Mouse (Mus musculus) mouse trophoblast stem cell (cell line): ENCODE results near the gene Pik3cd.
"Not testable (repeated sequence)": the region's sequence is repeated elsewhere in the genome, so short reads cannot be mapped to it uniquely, and the experiment has no call there.

Source experiments
- in situ Hi-C, 2 experiments: fragments of 300-500 bp; cut with MseI, MboI; formaldehyde crosslinking; loops; 2 replicates in 1 of 2; 3 replicates in 1 of 2; pipeline ENCODE4 v1.15.1; 2025

Pik3cd gene

DNA sequence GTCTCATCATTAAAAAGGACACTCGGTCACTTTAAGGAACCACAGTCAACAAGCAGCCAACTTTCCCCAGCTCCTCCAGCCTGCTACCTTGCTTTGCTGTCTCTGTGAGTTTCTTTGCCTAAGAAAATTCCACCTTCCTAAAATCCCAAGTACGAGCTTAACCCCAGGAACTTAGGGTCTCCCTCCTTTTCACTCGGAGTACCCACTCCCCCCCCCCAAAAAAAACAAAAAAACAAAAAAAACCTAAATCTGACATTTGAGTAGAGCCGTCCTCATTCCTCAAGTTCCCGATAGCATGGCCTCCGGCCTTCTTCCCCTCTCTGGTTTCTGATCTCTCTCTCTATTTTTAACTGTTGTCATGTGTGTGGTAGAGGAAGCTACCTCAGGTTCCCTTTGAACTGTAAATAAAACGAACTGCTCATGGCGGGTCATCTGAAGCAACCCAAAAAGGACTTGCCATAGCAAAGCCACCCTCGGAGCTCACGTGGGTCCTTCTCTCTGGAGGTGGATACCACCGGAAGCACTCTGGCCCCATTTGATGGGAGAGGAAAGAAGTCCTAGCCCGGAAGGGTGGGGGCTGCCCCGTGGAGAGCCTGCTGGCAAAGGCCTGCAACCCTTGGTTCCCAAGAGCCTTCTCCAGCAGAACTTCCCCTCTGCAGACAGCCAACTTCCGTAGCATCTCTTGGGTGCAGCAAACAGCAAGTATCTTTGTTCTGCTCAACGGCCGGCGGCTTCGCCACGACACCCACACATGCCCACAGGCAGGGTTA, at the start of gene Pik3cd:
Pik3cd (minus strand) TSS at position 362 of the 770 bp plus-strand sequence.
- in situ Hi-C loops, result no loop called here

DNA sequence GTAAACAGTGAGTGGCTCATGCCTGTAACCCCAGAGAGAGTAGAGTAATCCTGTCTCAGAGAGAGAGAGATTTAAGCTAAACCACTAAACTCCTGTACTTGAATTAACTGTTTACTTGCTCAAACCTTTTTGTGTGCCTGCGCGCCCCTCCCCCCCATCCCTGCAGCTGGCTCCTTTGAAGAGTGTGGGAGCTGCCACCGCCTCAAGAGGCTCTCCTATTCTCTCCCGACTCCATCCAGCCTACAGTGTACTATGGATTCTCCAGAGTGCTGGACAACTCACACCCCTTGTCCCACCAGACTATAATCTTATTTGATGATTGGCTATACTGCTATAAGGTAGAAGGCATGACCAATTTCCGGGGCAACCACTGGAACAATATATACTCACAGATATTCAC, 48.3 kb upstream of the Pik3cd start:
- in situ Hi-C loops, result no loop called here

DNA sequence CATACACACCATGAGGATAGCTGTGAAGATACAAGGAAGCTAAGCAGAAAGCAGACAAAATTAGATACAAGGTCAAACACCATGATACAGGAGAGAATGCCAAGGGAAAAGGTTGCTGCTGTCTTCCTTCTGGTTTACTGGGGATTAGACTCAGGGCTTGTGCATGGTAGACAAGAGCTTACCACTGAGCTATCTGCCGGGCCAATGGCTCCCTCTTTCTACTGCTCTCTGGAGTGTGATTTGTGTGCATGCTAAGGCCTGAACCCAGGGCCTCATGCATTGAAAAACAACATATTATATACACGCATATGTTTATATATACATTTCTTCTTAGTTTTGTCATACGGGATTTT, 47.3 kb upstream of the Pik3cd start:
- in situ Hi-C loops, result not testable (repeated sequence)

DNA sequence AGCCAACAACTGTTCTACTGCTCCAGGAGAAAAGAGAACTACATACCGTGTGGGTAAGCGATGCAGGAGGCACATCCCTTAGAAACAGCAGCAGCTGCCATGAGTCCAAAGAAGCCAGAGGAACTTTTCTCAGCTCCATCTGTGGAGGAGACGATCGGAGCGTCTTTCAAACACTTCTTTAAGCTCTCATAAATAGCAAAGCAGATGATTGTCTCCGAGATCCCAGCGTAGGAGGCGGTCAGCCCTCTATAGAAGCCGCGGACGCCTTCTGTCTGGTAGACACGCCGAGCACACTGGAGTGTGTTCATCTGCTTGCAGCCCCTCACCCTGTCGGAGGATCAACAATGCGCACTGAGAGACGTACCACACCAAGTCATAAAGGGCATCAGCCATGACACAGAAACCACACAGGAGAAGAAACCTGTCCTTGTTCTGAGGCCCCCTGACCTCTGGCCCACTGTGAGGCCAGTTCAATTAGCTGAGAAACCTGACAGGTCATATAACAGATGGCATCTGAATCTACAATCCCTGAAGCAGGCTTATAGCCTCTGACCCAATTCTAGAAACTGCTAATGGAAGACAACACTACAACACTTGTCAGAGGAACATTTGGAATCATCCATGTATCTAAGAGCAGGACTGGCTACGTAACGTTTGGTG, 46.8 kb upstream of the Pik3cd start:
- in situ Hi-C loops, result no loop called here

GRCm38 (mm10) chr4:149744119-149744518, 41.7 kb upstream of the Pik3cd start:
- in situ Hi-C loops, result no loop called here

DNA sequence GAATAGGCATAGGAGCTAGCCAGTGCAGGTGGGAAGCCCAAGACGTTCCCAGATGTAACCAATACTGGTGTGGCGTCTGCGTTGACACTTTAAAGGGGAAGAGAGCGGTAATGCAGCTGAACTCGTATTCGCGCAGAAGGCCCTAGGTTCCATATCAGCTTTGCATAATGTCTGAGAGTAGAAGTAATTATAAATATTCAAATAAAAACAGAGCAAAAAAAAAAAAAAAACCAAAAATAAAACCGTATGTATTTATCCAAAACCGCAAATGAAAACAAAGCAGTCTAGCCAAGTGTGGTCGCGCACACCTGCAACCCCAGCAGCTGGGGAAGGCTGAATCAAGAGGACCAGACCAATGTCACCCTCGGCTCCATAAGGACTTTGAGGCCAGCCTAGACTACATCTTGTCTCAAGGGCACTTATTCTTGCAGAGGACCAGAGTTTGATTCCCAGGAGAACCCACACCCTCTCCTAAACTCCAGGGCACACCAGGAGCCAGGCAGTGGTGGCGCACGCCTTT, 39.7 kb upstream of the Pik3cd start:
- in situ Hi-C loops, result no loop called here

DNA sequence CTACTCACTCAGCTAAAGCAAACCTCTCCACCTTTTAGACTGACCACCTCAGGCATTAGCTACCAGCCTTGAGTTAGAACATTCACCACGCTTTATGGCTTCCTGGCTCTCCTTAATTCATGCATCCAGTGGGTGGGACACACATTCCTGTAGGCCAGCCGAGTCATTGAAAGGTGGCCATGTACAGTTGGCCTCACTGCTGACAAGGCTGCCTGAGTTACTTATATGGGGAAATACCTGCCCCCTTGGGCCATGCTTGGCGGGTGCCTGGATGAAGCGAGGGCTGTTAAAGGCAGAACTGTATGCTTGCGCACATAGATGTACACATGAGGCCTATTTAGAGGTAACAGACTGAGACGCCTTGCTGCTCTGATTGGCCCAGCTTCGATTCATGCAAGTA, 37.9 kb upstream of the Pik3cd start:
- in situ Hi-C loops, result no loop called here

DNA sequence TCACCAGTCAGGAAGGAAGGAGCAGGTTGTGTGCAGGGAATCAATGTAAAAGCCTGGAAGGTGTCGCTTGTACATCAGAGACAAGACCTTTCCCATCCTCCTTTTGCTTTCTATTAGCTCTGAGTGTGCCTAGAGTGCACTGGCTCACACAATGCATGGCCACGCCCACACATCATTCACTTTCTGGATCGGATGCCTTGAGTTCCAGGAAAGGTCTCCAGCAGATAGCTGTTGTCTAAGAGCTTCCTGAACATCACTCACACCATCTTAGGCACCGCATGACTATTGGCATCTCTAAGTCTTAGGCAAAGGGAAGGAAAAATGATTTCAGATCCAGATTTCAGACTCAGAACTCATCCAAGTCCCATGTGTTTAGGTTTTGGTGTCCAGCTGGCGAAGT, 37.1 kb upstream of the Pik3cd start:
- in situ Hi-C loops, result no loop called here

DNA sequence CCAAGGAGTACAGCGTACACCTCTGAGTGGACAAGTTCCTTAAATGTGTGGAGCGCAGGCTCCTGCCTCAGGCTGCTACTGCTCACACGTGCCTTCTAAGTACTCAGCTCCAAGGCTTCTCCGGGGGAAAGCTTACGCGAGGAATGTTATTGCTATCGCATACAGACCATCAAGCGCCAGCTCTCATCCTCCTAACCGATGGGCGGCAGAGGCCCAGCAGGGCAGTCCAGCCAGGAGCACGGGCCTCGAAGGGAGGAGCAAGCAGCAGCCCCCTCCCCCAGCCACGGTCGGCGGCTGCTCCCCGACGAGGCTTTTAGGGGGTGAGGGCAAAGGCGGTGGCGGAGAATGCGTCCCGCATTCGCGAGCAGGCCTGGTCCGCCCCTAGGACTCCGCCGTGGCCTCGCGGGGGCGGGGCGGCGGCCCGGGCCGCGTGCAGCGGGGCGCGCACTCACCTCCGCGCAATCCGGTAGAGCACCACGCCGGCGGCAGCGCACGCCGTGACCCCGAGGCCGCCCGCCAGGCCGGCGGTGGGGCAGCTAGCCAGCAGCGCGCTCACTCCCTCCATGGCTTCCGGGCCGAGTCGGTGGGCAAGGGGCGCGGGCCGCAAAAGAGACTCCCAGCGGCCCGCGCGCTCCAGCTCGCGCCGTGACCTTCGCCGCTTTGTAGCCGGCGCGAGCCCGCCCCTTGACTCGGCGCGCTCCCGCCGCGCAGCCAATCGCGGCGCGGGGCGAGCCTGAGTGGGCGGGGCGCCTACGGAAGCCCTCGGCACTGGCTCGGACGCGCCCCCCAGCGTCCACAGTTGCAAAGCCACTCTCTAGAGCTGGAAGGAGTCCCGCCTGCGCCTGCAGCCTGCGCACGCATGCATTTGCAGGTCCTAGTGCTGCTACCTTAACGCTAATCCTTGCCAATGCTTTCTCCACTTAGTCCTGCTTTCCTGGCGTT, 35.3 kb upstream of the Pik3cd start, which contains the start of gene Tmem201:
Tmem201 (minus strand) TSS at position 662 of the 942 bp plus-strand sequence.
- in situ Hi-C loops, result no loop called here

DNA sequence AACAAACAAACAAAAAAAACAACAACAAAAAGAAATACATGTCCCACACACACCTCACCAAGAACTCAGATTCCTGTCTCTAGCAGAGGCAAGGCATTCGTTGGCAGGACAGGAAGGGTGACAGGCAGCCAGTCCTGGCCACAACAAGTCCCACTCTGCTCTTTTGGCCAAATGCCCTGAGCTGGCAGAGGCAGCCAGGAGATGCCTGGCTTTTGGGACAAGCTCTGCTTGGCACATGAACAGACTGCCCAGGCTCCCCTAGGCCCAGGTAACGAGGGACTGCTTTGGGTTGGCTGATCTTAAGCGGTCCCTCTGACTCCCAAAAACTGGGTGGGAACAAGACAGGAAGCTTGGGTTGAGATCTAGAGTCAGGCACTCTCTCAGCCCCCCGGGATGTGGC, 34.2 kb upstream of the Pik3cd start:
- in situ Hi-C loops, result no loop called here

DNA sequence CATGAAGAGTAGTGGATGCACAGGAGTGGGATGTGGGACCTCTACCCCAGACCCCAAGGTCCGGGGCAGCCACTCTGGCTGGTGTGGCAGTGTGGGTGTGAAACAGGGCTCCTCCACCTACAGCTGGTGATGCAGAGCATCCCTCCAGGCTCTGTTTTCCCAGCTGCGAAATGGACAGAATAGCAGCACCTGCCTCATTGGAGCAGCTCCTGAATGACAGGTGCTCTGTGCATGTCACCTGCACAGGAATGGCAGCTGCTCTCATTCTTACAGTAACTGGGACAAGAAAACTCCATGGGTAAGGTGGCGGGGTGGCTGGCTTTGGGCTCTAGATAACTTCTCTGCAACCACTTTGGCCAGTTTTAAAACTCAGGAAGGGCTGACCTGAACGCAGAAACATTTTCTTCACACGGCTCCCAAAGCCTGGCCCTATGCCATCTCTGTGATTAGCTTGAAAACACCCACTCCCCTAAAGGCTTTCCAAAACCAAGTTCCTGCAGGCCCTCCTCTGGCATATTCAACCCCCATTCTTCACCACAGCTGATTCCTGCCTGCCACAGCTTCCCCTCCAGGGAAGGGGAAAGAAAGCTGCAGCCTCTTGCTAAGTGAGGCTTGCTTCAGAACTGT, 33.4 kb upstream of the Pik3cd start:
- in situ Hi-C loops, result no loop called here

DNA sequence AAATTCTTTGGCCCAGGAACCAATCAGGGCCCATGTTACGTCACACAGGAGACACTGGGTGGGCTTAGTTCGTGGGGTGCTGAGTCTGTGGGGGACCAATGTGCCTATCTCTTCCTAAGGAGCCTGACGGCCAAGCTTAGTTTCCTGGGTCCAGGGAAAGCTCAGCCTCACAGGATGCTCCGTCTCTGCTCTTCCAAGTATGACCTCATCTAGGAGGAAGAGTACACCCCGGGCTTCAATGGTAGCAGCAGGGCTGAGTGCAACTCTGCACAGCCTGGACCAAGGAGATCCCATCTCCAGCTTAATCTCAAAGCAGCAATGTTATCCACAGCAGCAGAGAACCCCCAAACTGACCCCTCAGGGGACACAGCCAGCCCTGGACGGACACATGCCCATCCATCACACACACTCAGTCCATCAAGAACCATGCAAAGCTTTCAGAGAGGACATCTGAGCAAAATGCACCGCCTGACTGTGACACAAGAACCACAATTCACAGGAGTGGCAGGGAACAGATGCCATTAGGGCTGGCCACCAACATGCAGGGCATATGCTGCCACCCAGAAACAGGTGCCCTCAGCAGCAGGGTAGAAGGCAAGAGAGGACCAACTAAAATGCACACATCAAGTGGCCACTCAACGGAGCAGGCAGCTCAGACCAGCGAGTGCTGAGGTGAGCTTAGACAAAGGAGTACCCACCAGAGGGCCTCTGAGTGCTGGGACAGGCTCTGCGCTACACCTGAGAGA, 32.5 kb upstream of the Pik3cd start:
- in situ Hi-C loops, result no loop called here

- in situ Hi-C loops, result no loop called here
These were observed 31.9 kb upstream of the Pik3cd start for GRCm38 (mm10) chr4:149734246-149734645.

GRCm38 (mm10) chr4:149733748-149734147, 31.4 kb upstream of the Pik3cd start:
- in situ Hi-C loops, result no loop called here

DNA sequence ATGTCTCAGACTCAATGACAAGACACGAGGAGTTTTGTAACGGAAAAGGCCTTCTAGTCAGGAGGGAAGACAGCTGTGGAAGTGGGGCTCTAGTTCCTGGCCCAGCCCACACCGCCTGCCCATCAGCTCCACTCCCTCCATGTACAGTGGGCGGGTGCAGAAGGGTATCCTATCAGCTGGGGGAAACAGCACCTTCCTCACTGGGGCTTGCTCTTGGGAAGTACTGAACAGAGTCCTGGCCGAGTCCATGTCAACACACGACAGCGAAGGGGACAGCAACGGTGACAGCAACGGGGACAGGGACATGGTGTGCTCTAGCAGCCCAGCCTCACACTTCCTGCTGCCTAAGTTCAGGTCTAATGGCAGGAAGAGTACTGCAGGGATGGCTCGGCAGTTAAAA, 30.4 kb upstream of the Pik3cd start:
- in situ Hi-C loops, result no loop called here

DNA sequence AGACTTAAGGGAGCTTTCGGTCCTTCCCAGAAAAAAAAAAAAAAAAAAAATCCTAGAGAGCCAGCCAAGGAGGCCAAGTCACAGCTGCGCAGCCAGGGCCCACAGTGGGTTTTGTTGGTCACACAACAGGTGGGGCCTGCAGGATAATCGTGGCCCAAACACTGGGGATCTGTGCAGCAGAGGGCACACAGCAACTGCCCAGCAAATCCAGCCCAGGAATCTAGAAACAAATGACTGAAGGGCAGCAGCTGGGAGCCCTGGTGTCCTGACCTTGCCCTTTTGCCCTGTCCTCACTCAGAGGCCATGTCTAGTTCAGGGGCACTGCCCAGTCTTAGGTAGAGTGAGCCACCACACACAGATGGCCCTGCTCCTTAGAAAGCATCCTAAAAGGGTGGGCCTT, 29.9 kb upstream of the Pik3cd start:
- in situ Hi-C loops, result no loop called here

- in situ Hi-C loops, result no loop called here
These were observed 28.5 kb upstream of the Pik3cd start for GRCm38 (mm10) chr4:149730827-149731226.

- in situ Hi-C loops, result no loop called here
These were observed 26.4 kb upstream of the Pik3cd start for GRCm38 (mm10) chr4:149728810-149729209.

GRCm38 (mm10) chr4:149727636-149728035, 25.3 kb upstream of the Pik3cd start:
- in situ Hi-C loops, result no loop called here

DNA sequence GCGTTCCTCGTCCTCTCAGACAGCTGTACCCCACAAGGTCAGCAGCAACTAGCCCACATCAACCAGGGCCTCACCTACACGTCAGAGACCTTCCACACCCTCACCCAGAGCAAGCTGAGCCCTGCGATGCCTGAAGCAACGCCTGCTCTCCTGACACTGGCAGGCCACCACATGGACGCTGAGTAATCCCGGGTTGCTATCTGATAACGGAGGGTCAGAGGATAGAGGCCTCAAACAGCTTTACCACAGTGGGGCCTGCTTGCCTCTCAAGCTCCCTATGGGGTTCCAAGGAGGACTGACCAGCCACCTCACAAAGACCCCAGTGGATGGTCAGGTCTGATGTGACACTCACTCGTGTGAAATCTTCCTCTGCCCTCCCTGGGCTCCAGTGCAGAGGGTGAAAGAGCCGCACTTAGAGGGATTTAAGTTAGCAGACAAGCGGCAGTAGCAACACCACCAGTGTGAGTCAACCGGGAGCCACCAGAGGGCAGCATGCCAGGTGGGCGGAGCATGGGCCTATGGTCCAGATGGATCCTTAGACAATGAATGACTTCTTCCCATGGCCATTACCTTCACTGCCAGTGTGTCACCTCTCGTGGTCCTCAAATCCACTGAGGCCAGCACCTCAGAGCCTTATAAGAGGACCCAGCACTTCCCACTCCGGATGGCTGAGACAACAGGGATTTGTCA, 23.4 kb upstream of the Pik3cd start:
- in situ Hi-C loops, result no loop called here
